Mouse (Mus musculus): Measurements from ENCODE around the gene Mindy4b-ps.

Mindy4b-ps gene

DNA sequence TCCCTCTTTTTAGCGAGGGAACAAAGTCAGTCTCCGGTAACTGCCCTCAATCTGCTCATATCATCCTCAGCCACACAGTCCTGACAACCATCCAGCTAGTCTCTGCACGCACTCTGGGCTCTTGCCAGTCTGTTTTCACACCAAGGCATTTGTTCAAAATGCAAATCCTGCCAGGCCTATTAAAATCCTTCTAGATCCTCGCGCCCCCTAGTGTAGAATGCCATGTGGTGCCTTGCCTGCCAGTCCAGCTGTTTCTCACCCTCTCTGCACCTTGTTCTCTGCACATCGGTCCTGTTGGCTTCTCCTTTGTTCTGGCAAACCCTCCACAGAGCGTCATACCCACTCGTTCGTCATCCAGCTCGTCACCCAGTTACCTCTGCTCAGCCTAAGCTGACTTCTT, 36.2 kb downstream of the Mindy4b-ps start:
- peak; percentile 64 for DNase-seq (ENCODE audit: low read depth, low spot score)

GRCm38 (mm10) chr3:58784219-58785092, 37.7 kb downstream of the Mindy4b-ps start:
- DNase-seq (ENCODE audit: low read depth, low spot score), result peak; percentile 28

- peak; percentile 10 for DNase-seq (ENCODE audit: low read depth, low spot score)
Observed at GRCm38 (mm10) chr3:58783602-58784218, 38.4 kb downstream of the Mindy4b-ps start.

DNA sequence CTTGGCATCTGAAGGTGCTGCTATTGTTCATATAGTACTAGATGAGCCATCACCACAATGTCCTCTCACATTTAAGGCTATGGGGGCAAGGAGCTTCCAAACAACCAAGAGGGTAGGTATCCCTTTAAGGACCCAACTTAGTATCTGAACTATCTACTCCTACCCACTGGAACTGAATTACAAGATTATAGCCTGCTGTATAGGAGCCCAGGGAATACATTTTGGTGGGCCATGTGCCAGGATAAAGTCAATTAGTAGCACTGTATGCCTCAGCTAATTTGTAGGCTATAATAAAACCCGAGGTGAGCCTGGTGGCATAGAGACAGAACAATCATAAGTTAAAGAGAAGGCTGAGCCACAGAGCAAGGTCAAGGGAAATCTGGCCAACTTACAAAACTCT, 65.7 kb downstream of the Mindy4b-ps start:
- no peak for DNase-seq (ENCODE audit: low read depth, low spot score)

DNA sequence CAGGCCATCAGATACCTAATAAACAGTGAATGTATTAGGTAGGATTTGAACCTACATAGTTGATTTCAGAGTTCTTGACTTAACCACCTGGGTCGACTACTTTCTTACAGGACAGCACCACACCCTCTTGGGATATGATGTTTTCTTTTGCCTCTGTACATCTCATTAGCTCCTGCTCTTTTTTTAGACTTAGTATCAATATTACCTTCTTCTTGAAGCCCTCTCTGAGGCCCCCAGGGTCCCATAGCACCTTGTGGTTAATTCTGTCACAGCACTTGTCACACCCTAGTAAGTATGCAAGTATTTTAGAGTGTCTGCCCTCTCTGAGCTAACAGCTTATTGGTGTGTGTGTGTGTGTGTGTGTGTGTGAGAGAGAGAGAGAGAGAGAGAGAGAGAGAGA, 66.3 kb downstream of the Mindy4b-ps start:
- no peak for DNase-seq (ENCODE audit: low read depth, low spot score)

DNA sequence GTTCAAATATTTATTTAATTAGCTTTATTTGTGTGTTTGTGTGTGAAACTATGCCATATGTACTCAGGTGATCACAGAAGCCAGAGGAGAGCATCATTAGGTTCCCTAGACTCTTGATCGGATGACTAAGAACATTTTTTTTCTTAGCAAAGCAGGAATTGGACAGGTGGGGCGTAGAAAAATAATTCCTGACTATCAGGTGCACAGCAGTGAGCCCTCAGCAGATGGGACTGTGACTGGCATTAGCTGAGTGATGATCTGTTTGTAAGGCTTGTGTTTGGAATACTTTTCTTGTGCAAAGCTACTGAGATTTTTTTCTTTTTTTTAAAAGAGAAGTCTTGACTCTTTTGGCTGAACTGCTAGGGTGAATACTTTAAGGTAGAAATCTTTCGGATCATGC, 67.8 kb downstream of the Mindy4b-ps start:
- no peak for DNase-seq (ENCODE audit: low read depth, low spot score)

GRCm38 (mm10) chr3:58751818-58752620, 70.1 kb downstream of the Mindy4b-ps start:
- no peak for DNase-seq (ENCODE audit: low read depth, low spot score)

- DNase-seq (ENCODE audit: low read depth, low spot score), result no peak
Observed at GRCm38 (mm10) chr3:58748724-58749123, 73.4 kb downstream of the Mindy4b-ps start.

DNA sequence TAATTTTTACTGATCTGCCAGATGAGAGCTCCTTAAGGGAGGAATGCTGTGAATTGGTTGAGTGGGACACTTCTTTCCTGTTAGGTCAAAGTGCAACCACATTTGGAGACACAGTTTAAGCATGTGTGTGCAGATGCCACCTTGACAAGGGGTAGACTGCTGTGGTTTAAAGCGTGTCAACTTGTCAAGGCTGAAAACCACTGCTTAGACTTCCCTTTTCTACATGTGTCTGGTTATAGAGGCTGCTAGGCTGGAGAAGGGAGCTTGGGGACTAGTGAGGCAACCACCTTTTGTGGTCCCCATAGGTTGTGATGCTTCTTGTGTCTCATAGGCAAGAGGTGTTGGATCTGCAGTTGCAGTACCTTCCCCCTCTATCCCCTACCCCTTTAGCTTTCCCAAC, 74.2 kb downstream of the Mindy4b-ps start:
- DNase-seq (ENCODE audit: low read depth, low spot score), result no peak

- DNase-seq (ENCODE audit: low read depth, low spot score), result no peak
Observed at GRCm38 (mm10) chr3:58739536-58739935, 82.6 kb downstream of the Mindy4b-ps start.

Data from ES-CJ7 (cell line).